ENCODE assay signal across 8 mouse cellular contexts in genomic region chr2:166713690-166714426, GRCm38 (mm10). TPM values are rescaled to one million over a fixed set of nuclear protein-coding genes. Genes with fewer than 3 reads are reported as not detected.
DNase-seq lines count a peak whose midpoint lies in the region; ATAC-seq and TF ChIP-seq lines count a peak whose summit lies in the region.

Gene Prex1 (minus strand): TSS chr2:166713832.

- WGBS in forebrain, embryonic 13.5 days: under 1% methylated on average over 69 of the region's 69 CpGs
- WGBS in heart, postnatal 0 days: under 1% methylated on average over 37 of the region's 69 CpGs
- WGBS in liver, embryonic 14.5 days (ENCODE audit: insufficient replicate concordance): under 1% methylated on average over 69 of the region's 69 CpGs
- WGBS in stomach, embryonic 15.5 days: 1% methylated on average over 56 of the region's 69 CpGs

- TF ChIP-seq POLR2A in ES-Bruce4 (IDR thresholded peaks at IDR 0.05; ENCODE audit: insufficient read depth, low read length): no peak

- H3K4me3 ChIP-seq in ES-Bruce4 (ENCODE audit: low read depth, low read length): peak within 1 kb of the TSS; percentile 88
- peak within 1 kb of the TSS; percentile 73 for H3K4me3 ChIP-seq in forebrain, embryonic 13.5 days
- peak within 1 kb of the TSS; percentile 61 for H3K4me3 ChIP-seq in heart, postnatal 0 days (ENCODE audit: low read depth, low read length)
- peak within 1 kb of the TSS; percentile 71 to 80 for H3K4me3 ChIP-seq in liver, embryonic 14.5 days (ENCODE audit: insufficient read depth in 1 of 2, low read depth in 2 of 2, low read length in 2 of 2)
- peak within 1 kb of the TSS; percentile 76 for H3K4me3 ChIP-seq in stomach, embryonic 15.5 days (replicated peaks)

- DNase-seq in cerebellum, adult 11 months: peak; percentile 91
- DNase-seq in heart, postnatal 0 days (ENCODE audit: low spot score): peak; percentile 98
- DNase-seq in kidney, postnatal 36 days: peak; percentile 98 to 100
- DNase-seq in liver, embryonic 14.5 days (ENCODE audit: low read depth in 3 of 3, low spot score in 3 of 3): peak; percentile 89 to 93 (median 91)
- DNase-seq in neural tube, embryonic 10.5 days (ENCODE audit: extremely low spot score, low spot score): peak; percentile 100

- TF ChIP-seq EP300 in ES-Bruce4 (IDR thresholded peaks at IDR 0.05; ENCODE audit: insufficient read depth, low read depth, low read length): 0 out of 2 replicates have a peak, but pooled peaks have one; percentile 5
- TF ChIP-seq EP300 in heart, postnatal 0 days (IDR thresholded peaks at IDR 0.05; ENCODE audit: low read depth): no peak
- TF ChIP-seq EP300 in liver, embryonic 14.5 days (IDR thresholded peaks at IDR 0.05; ENCODE audit: low read depth): no peak

- no peaks in the 10 kb centered on the region for H3K27me3 ChIP-seq in ES-Bruce4 (ENCODE audit: control insufficient read depth, insufficient read depth, low read length, poor library complexity, severe bottlenecking)
- H3K27me3 ChIP-seq in forebrain, embryonic 13.5 days: no peaks in the 10 kb centered on the region
- no peaks in the 10 kb centered on the region for H3K27me3 ChIP-seq in heart, postnatal 0 days (ENCODE audit: control insufficient read depth, insufficient read depth, low read length)
- no peaks in the 10 kb centered on the region for H3K27me3 ChIP-seq in liver, embryonic 14.5 days (ENCODE audit: control insufficient read depth, insufficient read depth, low read length)
- H3K27me3 ChIP-seq in stomach, embryonic 15.5 days (replicated peaks): no peaks in the 10 kb centered on the region

- no peaks in the 10 kb centered on the region for H3K9me3 ChIP-seq in ES-Bruce4 (replicated peaks; ENCODE audit: control insufficient read depth, insufficient read depth, low read length, poor library complexity, severe bottlenecking)
- no peaks in the 10 kb centered on the region for H3K9me3 ChIP-seq in forebrain, embryonic 13.5 days (replicated peaks)
- H3K9me3 ChIP-seq in heart, postnatal 0 days (replicated peaks; ENCODE audit: control insufficient read depth, low read length): no peaks in the 10 kb centered on the region
- H3K9me3 ChIP-seq in liver, embryonic 14.5 days (ENCODE audit: control insufficient read depth, low read length): no peaks in the 10 kb centered on the region
- no peaks in the 10 kb centered on the region for H3K9me3 ChIP-seq in stomach, embryonic 15.5 days

- ATAC-seq in forebrain, embryonic 13.5 days: peak; percentile 89
- peak; percentile 96 for ATAC-seq in heart, postnatal 0 days (ENCODE audit: insufficient read depth, low read depth)
- peak; percentile 89 for ATAC-seq in liver, embryonic 14.5 days (ENCODE audit: insufficient read depth)
- peak; percentile 91 for ATAC-seq in stomach, embryonic 15.5 days (ENCODE audit: insufficient read depth, low FRiP score, low read depth)

- no peak within 1 kb of the TSS for H3K27ac ChIP-seq in ES-Bruce4 (ENCODE audit: insufficient read depth, low read length)
- H3K27ac ChIP-seq in forebrain, embryonic 13.5 days: peak within 1 kb of the TSS; percentile 68
- peak within 1 kb of the TSS; percentile 67 for H3K27ac ChIP-seq in heart, postnatal 0 days (ENCODE audit: low read depth)
- peak within 1 kb of the TSS; percentile 51 for H3K27ac ChIP-seq in liver, embryonic 14.5 days
- peak within 1 kb of the TSS; percentile 48 for H3K27ac ChIP-seq in stomach, embryonic 15.5 days

- peak within 1 kb of the TSS; percentile 83 for H3K4me2 ChIP-seq in forebrain, embryonic 13.5 days
- peak within 1 kb of the TSS; percentile 96 for H3K4me2 ChIP-seq in heart, postnatal 0 days (ENCODE audit: low read depth, low read length)
- H3K4me2 ChIP-seq in liver, embryonic 14.5 days (ENCODE audit: low read depth): peak within 1 kb of the TSS; percentile 95
- peak within 1 kb of the TSS; percentile 99 for H3K4me2 ChIP-seq in stomach, embryonic 15.5 days

- H3K4me1 ChIP-seq in ES-Bruce4 (ENCODE audit: control insufficient read depth, insufficient read depth, low read length): no peaks in the 10 kb centered on the region
- H3K4me1 ChIP-seq in forebrain, embryonic 13.5 days: peaks cover 39% of the 10 kb centered on the region
- H3K4me1 ChIP-seq in heart, postnatal 0 days (ENCODE audit: control insufficient read depth, insufficient read depth): 0 out of 2 replicates have a peak, but pooled peaks cover 3% of the 10 kb centered on the region
- H3K4me1 ChIP-seq in liver, embryonic 14.5 days (replicated peaks; ENCODE audit: control insufficient read depth in 2 of 2, insufficient read depth in 2 of 2, low read length in 1 of 2): peaks cover 24 to 29% of the 10 kb centered on the region in 2 experiments
- H3K4me1 ChIP-seq in stomach, embryonic 15.5 days: peaks cover 33% of the 10 kb centered on the region

- H3K36me3 ChIP-seq in ES-Bruce4 (ENCODE audit: control insufficient read depth, insufficient read depth, low read length, poor library complexity, severe bottlenecking): no peaks in the 10 kb centered on the region
- no peaks in the 10 kb centered on the region for H3K36me3 ChIP-seq in forebrain, embryonic 13.5 days (ENCODE audit: poor library complexity, severe bottlenecking)
- no peaks in the 10 kb centered on the region for H3K36me3 ChIP-seq in heart, postnatal 0 days (replicated peaks; ENCODE audit: control insufficient read depth, insufficient read depth, low read length)
- no peaks in the 10 kb centered on the region; the same call in 1 of the 2 replicates for H3K36me3 ChIP-seq in liver, embryonic 14.5 days (replicated peaks; ENCODE audit: control insufficient read depth, insufficient read depth, low read depth)
- no peaks in the 10 kb centered on the region for H3K36me3 ChIP-seq in stomach, embryonic 15.5 days

- no peak for TF ChIP-seq CTCF in ES-Bruce4 (IDR thresholded peaks at IDR 0.05; ENCODE audit: low read depth, low read length)
- TF ChIP-seq CTCF in heart, postnatal 0 days (IDR thresholded peaks at IDR 0.05; ENCODE audit: low read depth): no peak
- TF ChIP-seq CTCF in liver, embryonic 14.5 days (IDR thresholded peaks at IDR 0.05; ENCODE audit: low read depth): no peak

- H3K9ac ChIP-seq in ES-Bruce4 (ENCODE audit: low read depth, poor library complexity, severe bottlenecking): peak within 1 kb of the TSS; percentile 81
- peak within 1 kb of the TSS; percentile 86 for H3K9ac ChIP-seq in forebrain, embryonic 13.5 days
- peak within 1 kb of the TSS; percentile 50 for H3K9ac ChIP-seq in heart, postnatal 0 days (replicated peaks; ENCODE audit: low read depth, low read length)
- H3K9ac ChIP-seq in liver, embryonic 14.5 days (replicated peaks): peak within 1 kb of the TSS; percentile 91
- peak within 1 kb of the TSS; percentile 60 for H3K9ac ChIP-seq in stomach, embryonic 15.5 days

RNA-seq across cellular contexts. Expression of gene Prex1, which starts in this region (rescaled TPM):
- 10.0 and 10.2 TPM in 2 replicates for polyA plus RNA-seq in ES-Bruce4 (2011; ENCODE audit: insufficient read depth, insufficient read length, low read depth, missing spikeins)
- 28.6 and 32.7 TPM in 2 replicates for polyA plus RNA-seq in forebrain, embryonic 13.5 days (2015; fragmentation: Nextera tagmentation; extraction: Ambion mirVana)
- 6.2 and 12.2 TPM in 2 replicates for total RNA-seq in heart, postnatal 0 days (2014; rRNA removed; ENCODE audit: low replicate concordance)
- polyA plus RNA-seq in heart, postnatal 0 days (2015; fragmentation: Nextera tagmentation; extraction: Ambion mirVana): 3.7 and 4.0 TPM in 2 replicates
- polyA plus RNA-seq in liver, embryonic 14.5 days (2012; rRNA removed): 10.0 and 11.2 TPM in 2 replicates
- polyA plus RNA-seq in liver, embryonic 14.5 days (2014; fragmentation: Nextera tagmentation; extraction: Ambion mirVana): 9.2 and 11.1 TPM in 2 replicates
- polyA plus RNA-seq in stomach, embryonic 15.5 days (2015; fragmentation: Nextera tagmentation; extraction: Ambion mirVana): 11.6 and 12.4 TPM in 2 replicates
